Comparison of ENCODE assay signal across 29 mouse cellular contexts in genomic region chr9:26747121-26747520, GRCm38 (mm10). TPM values are rescaled to one million over a fixed set of nuclear protein-coding genes. Genes with fewer than 3 reads are reported as not detected.
"Had no signal": no experiment of that assay in that cellular context is flagged by ENCODE, and none has a peak within 500 bp of the region (broad histone marks: within the 10 kb centered on the region; RNA-seq: fewer than 3 reads in every experiment).

No protein-coding gene starts in this region.

- H3K4me2 ChIP-seq: heart, embryonic 11.5 days; hindbrain, embryonic 12.5 days; hindbrain, embryonic 15.5 days; intestine, embryonic 15.5 days; limb, embryonic 13.5 days; limb, embryonic 15.5 days; liver, embryonic 12.5 days had no signal

- DNase-seq: gastrocnemius, postnatal 14 days; gastrocnemius, postnatal 36 days; heart, adult 11 months; heart, adult 2 months; heart, postnatal 10 days; heart, postnatal 4 days; kidney, adult 18-20 months; kidney, adult 8-10 months; kidney, postnatal 10 days; kidney, postnatal 25 days; kidney, postnatal 4 days; left cerebral cortex, postnatal 4 days had no signal

- H3K36me3 ChIP-seq: hindbrain, embryonic 10.5 days; intestine, embryonic 15.5 days; limb, embryonic 13.5 days; limb, embryonic 15.5 days; liver, embryonic 12.5 days had no signal

- H3K9ac ChIP-seq: hindbrain, embryonic 12.5 days; hindbrain, embryonic 15.5 days; intestine, embryonic 15.5 days; limb, embryonic 13.5 days; limb, embryonic 15.5 days; liver, embryonic 12.5 days had no signal

- H3K4me1 ChIP-seq: hindbrain, embryonic 10.5 days; hindbrain, embryonic 12.5 days; intestine, embryonic 15.5 days; limb, embryonic 13.5 days; limb, embryonic 15.5 days; liver, embryonic 12.5 days had no signal

- ATAC-seq: inflammation-experienced regulatory T-cells, adult 6 months; intestine, embryonic 15.5 days; intestine, postnatal 0 days; liver, embryonic 12.5 days had no signal

- H3K9me3 ChIP-seq: hindbrain, embryonic 10.5 days; hindbrain, embryonic 12.5 days; hindbrain, embryonic 15.5 days; intestine, embryonic 15.5 days; limb, embryonic 13.5 days; limb, embryonic 15.5 days; liver, embryonic 12.5 days had no signal

- H3K27ac ChIP-seq: heart, adult 2 months; hindbrain, embryonic 10.5 days; hindbrain, embryonic 12.5 days; hindbrain, embryonic 15.5 days; intestine, embryonic 15.5 days; layer of hippocampus, adult 2 months; left cerebral cortex, adult 2 months; limb, embryonic 13.5 days; limb, embryonic 15.5 days; liver, embryonic 12.5 days had no signal

- H3K4me3 ChIP-seq: heart, adult 2 months; hindbrain, embryonic 10.5 days; hindbrain, embryonic 12.5 days; hindbrain, embryonic 15.5 days; intestine, embryonic 15.5 days; layer of hippocampus, adult 2 months; left cerebral cortex, adult 2 months; limb, embryonic 13.5 days; limb, embryonic 15.5 days; liver, embryonic 12.5 days had no signal

- H3K27me3 ChIP-seq: hindbrain, embryonic 12.5 days; hindbrain, embryonic 15.5 days; intestine, embryonic 15.5 days; limb, embryonic 13.5 days; limb, embryonic 15.5 days; liver, embryonic 12.5 days had no signal

RNA-seq across cellular contexts. Expression of gene B3gat1, which starts 13.6 kb away (rescaled TPM):
- total RNA-seq: heart, adult 2 months; heart, postnatal 10 days; heart, postnatal 25 days; heart, postnatal 4 days; liver, adult 2 months had no signal
- polyA plus RNA-seq: gonadal fat pad, adult 2 months; heart, adult 2 months; heart, embryonic 14.5 days; heart, embryonic 16.5 days; inflammation-experienced regulatory T-cells, adult 6 months; liver, adult 2 months; liver, embryonic 12.5 days had no signal

RNA-seq across cellular contexts. Expression of gene Glb1l2, which starts 59.1 kb away (rescaled TPM):
- polyA plus RNA-seq: inflammation-experienced regulatory T-cells, adult 6 months; liver, adult 2 months had no signal
